Mouse (Mus musculus) erythroblast, embryonic 14.5 days (primary cell): ENCODE measurements around the gene Mfsd12. TPM values are rescaled to one million over a fixed set of nuclear protein-coding genes. Genes with fewer than 3 reads are reported as not detected.

ENCODE experiments used
- H3K27me3 ChIP-seq: 2 replicates; pipeline ENCODE4 v1.6.1; 2012; ENCODE audit warnings: inconsistent platforms; ENCODE audit not compliant: control insufficient read depth
- H3K36me3 ChIP-seq: 2 replicates; pipeline ENCODE4 v1.6.1; 2012; ENCODE audit warnings: mild to moderate bottlenecking, inconsistent platforms; ENCODE audit not compliant: control insufficient read depth
- H3K4me1 ChIP-seq: 2 replicates; pipeline ENCODE4 v1.6.1; 2012; ENCODE audit warnings: inconsistent platforms; ENCODE audit not compliant: control insufficient read depth
- H3K4me3 ChIP-seq: replicated peaks from 2 replicates; pipeline ENCODE3; 2012; ENCODE audit warnings: moderate library complexity, mild to moderate bottlenecking, inconsistent platforms
- H3K9me3 ChIP-seq: 2 replicates; pipeline ENCODE4 v1.6.1; 2012; ENCODE audit warnings: low read length, inconsistent platforms, mixed read lengths; ENCODE audit not compliant: control insufficient read depth
- GATA1 ChIP-seq: IDR thresholded peaks from 2 replicates; pipeline ENCODE4 v1.6.1; 2012; ENCODE audit warnings: low read length, inconsistent platforms, mixed read lengths
- TAL1 ChIP-seq: IDR thresholded peaks from 3 replicates; pipeline ENCODE4 v1.6.1; 2012; ENCODE audit warnings: low read length, inconsistent platforms, mixed read lengths
- polyA plus RNA-seq: library from polyadenylated mRNA; stranded (reverse); fragments of >175 nt; gene quantifications from 2 replicates; pipeline ENCODE4 v1.2.3, GENCODE M21; 2012

Gene Mfsd12
- polyA plus RNA-seq, 1 experiment: 6.7 TPM

GRCm38 (mm10) chr10:81401205-81401520 lies 43.9 kb downstream of the Mfsd12 start:
- Histone ChIP-seq H3K36me3 (peaks cover 5% of the 10 kb centered on the region; the same call in 1 of the 2 replicates), H3K4me3 (no peak overlapping the region), H3K27me3 (peaks cover 36% of the 10 kb centered on the region), H3K4me1 (peaks cover 28% of the 10 kb centered on the region), H3K9me3 (no peaks in the 10 kb centered on the region)
- TF ChIP-seq TAL1: no peak
- no peak for TF ChIP-seq GATA1

GRCm38 (mm10) chr10:81401521-81402226 lies 44.4 kb downstream of the Mfsd12 start:
- Histone ChIP-seq H3K36me3 (peaks cover 5% of the 10 kb centered on the region; the same call in 1 of the 2 replicates), H3K9me3 (no peaks in the 10 kb centered on the region), H3K4me3 (no peak overlapping the region), H3K27me3 (peaks cover 41% of the 10 kb centered on the region), H3K4me1 (peaks cover 28% of the 10 kb centered on the region)
- no peak for TF ChIP-seq TAL1
- TF ChIP-seq GATA1: no peak

DNA sequence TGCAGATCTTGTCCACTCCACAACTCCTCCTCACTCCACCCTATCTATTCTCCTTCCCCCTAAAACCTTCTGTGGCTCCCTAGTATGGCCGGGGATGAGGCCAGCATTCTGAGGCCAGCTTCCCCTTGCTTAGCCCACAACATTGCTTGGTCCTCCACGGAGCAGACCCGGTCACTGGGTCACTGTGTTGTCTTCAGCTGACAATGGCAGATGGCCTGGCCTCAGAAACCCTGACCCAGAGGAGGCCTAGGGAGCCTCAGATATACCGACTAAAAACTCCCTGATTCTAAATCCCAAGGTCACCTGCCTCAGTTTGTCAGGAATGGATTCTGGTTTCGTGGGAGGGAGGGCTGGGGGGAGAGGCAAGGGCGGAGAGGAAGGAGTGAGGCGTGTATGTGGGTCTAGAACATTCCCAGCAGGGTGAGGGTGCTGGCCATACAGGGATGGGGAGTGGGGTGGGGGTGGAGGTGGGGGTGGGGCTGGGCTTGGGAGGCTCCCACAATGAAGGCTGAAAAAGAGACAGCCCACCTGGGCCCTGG lies 45.0 kb downstream of the Mfsd12 start:
- Histone ChIP-seq H3K4me1 (peaks cover 29% of the 10 kb centered on the region), H3K4me3 (no peak overlapping the region), H3K36me3 (peaks cover 3% of the 10 kb centered on the region; the same call in 1 of the 2 replicates), H3K27me3 (peaks cover 47% of the 10 kb centered on the region), H3K9me3 (no peaks in the 10 kb centered on the region)
- TF ChIP-seq GATA1 (no peak), TAL1 (no peak)

DNA sequence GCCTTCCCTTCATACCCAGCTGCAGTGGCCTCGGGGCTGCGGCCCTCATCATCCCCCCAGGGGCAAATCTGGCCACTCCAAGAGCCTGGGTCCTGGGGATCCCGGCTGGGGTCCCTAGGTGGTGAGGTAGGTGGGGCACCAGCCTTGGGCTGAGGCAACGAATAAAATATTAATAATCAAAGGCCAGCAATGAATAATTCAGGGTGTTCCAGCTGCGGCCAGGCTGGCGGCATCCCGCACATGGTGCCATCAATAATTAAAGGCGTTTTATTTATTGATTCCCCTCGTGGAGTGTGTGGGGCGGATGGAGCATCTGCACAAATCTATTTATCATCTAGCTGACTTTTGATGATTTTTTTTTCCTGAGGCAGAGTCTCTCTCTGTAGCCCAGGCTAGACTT lies 46.2 kb downstream of the Mfsd12 start:
- Histone ChIP-seq H3K4me1 (peaks cover 35% of the 10 kb centered on the region), H3K27me3 (peaks cover 59% of the 10 kb centered on the region), H3K4me3 (no peak overlapping the region), H3K36me3 (peaks cover 3% of the 10 kb centered on the region; the same call in 1 of the 2 replicates), H3K9me3 (no peaks in the 10 kb centered on the region; the same call in 1 of the 2 replicates)
- TF ChIP-seq GATA1: no peak
- TF ChIP-seq TAL1: no peak

- H3K27me3 ChIP-seq: peaks cover 65% of the 10 kb centered on the region
- no peaks in the 10 kb centered on the region; the same call in 1 of the 2 replicates for H3K9me3 ChIP-seq
- TF ChIP-seq TAL1 (no peak), GATA1 (no peak)
- peaks cover 3% of the 10 kb centered on the region; the same call in 1 of the 2 replicates for H3K36me3 ChIP-seq
- H3K4me1 ChIP-seq: peaks cover 40% of the 10 kb centered on the region
- no peak overlapping the region for H3K4me3 ChIP-seq
These were observed 46.8 kb downstream of the Mfsd12 start for GRCm38 (mm10) chr10:81404082-81404481.

DNA sequence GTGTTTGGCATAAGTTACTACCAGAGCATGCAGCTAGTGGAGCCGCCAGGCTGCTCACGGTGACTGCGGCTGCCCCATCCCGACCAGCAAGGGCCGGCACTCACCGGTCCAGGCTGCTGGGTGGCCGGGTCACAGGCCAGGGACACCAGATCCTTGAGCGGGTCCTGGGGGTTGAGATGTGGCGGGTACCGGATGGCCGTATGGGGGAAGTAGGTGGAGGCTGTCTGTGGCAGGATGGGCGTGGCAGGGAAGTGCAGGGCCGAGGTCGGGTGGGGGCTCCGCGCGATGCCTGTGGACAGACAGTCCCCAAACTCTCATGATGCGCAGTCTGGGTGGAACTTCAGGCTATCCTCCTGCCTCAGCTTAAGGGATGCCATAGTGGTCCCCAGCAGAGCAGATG lies 47.4 kb downstream of the Mfsd12 start:
- Histone ChIP-seq H3K4me3 (no peak overlapping the region), H3K4me1 (peaks cover 44% of the 10 kb centered on the region), H3K9me3 (no peaks in the 10 kb centered on the region; the same call in 1 of the 2 replicates), H3K27me3 (peaks cover 65% of the 10 kb centered on the region), H3K36me3 (peaks cover 3% of the 10 kb centered on the region; the same call in 1 of the 2 replicates)
- TF ChIP-seq GATA1: no peak

GRCm38 (mm10) chr10:81405588-81406201 lies 48.4 kb downstream of the Mfsd12 start:
- TF ChIP-seq GATA1 (no peak), TAL1 (no peak)
- Histone ChIP-seq H3K9me3 (no peaks in the 10 kb centered on the region; the same call in 1 of the 2 replicates), H3K4me3 (no peak overlapping the region), H3K36me3 (no peaks in the 10 kb centered on the region; the same call in 1 of the 2 replicates), H3K4me1 (peaks cover 49% of the 10 kb centered on the region), H3K27me3 (peaks cover 63% of the 10 kb centered on the region)

DNA sequence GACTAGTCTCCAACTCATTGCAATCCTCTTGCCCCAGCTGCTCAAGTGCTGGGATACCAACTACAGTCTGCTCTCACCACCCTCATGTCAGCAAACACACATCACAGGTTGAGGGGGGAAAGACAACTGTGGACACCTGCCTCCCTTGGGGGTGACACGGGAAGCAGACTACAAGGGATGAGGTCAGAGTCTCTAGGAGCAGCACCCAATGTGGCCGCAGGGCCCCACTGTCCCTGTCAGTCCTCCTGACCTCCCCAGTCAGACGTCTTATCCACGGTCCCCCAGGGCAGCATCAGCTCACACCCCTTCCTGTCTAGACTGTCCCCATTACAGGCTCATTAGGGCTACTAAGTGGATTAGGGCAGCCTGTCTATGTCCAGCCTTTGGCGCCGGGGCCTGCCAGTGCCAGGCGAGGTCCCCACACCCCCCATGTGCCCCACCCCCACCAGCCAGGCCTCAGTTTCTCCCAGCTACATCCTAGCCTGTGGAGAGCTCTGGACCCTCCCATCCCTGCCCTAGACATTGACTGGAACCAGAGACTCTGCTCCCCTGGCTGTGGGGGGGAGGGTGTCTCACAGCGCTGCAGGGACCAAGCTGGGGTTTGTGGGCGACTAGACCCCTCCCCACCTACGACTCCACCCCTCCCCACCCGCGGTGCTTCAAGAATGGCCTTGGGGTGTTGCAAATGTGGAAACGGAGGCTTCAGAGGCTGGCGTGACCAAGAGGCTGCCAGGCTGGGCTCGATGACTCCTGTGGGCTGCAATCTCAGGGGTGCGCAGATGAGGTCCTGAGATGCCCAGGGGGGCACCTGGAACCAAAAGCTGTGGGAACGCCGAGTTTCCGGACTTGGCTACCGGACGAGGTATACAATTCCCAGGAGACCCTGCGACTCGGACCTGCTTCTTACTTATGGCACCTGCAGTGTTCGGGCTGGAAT lies 49.5 kb downstream of the Mfsd12 start:
- Histone ChIP-seq H3K9me3 (no peaks in the 10 kb centered on the region; the same call in 1 of the 2 replicates), H3K27me3 (peaks cover 61% of the 10 kb centered on the region), H3K36me3 (no peaks in the 10 kb centered on the region; the same call in 1 of the 2 replicates), H3K4me3 (no peak overlapping the region), H3K4me1 (peaks cover 47% of the 10 kb centered on the region)
- TF ChIP-seq GATA1 (no peak), TAL1 (no peak)
